Mouse (Mus musculus) bone marrow macrophage, adult 2 months (primary cell): ENCODE results near the gene Opa1.

Experiments used
- CTCF ChIP-seq: IDR thresholded peaks from 2 replicates; pipeline ENCODE4 v1.5.1; 2012; ENCODE audit warnings: low read depth, mild to moderate bottlenecking, low read length, moderate library complexity
- POLR2A ChIP-seq: IDR thresholded peaks from 2 replicates; pipeline ENCODE4 v1.6.1; 2012; ENCODE audit warnings: mild to moderate bottlenecking, low read depth, low read length, borderline replicate concordance

DNA sequence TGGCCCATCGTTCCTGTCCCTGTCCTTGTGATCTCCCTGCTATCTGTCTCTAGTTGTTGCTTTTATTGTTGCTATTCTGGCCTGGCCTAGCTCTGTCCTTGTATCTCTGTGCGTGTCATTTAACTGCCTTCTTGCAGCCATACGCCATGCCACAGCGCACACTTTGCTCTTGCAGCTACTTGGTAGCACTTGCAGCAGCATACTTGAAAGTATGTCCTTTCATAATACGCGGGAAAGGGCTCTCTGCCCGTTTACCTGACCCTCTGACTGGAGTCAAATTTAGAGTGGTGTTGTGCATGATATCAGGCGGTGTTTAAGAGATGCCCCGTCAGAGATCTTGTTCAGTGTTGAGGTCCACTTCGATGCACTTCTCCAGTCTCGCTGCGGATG is 648 bp downstream of the Opa1 start:
- no peak for TF ChIP-seq POLR2A
- no peak for TF ChIP-seq CTCF
